Mouse (Mus musculus): ENCODE data around the gene Spon1. TPM values are rescaled to one million over a fixed set of nuclear protein-coding genes. Genes with fewer than 3 reads are reported as not detected.
A peak's percentile ranks its signal among the peaks of the same experiment; 100 is the strongest.

The Spon1 gene
- total and polyA plus RNA-seq, 3 experiments = not detected

DNA sequence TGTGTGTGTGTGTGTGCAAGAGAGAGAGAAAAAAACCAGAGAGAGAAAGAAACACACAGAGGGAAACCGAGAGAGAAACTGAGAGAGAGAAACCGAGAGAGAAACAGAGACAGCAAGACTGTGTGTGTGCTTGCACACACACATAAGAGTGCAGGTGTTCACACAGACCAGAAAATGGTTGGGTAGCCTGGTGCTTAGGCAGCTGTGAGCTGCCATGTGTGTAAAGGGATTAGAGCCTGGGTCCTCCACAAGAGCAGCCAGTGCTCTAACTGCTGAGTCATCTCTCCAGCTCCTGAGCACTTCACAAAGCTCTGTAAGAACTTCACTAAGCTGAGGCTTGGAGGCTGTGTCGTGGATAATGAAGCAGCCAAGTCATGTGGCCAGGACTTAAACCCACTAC, 80.8 kb downstream of the Spon1 start:
- peak; percentile 30 for DNase-seq (ENCODE audit: extremely low read depth)
- H3K9ac ChIP-seq (ENCODE audit: insufficient read depth, low read depth) = no peak overlapping the region

DNA sequence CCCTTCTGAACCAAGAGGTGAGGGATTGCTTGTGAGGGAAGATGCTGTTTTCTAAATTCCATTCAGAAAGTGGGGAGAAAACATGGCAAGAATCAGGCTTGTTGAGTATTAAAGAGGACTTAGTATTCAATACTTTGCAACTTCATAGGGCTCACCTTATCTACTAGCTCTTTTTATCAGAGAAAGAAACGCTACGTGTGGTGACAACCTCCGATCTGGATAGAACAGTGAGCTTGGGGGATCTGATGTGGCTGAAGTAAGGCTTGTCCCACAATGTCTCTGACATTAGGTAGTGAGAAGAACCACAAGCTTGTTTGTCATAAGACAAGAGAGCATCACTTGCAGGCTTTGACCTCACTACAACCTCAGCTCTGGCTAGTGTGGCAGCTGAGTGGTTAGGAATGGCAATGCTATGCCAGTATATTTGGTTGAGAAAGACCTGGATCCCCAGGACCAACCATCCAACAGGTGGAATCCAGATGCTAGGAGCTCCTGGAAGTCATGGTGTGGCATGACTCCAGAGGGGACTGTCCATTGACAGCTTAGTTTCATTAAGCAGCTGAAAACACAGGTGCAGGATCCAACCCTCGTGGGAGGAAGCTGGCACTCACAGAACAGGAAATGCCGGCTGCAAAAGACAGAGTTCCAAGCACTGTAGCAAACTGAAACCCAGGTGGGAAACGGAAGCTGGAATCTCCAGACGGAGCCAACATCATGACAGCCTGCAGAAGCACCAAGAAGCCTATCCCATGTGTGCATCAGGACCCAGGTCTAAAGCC, 81.4 kb downstream of the Spon1 start:
- 0 out of 2 replicates have a peak, but pooled peaks have one; percentile 14 for TF ChIP-seq TCF12 (IDR thresholded peaks at IDR 0.05; ENCODE audit: low read depth, low read length)
- no peak for TF ChIP-seq KAT2A (IDR thresholded peaks at IDR 0.05; ENCODE audit: insufficient replicate concordance, low read length)

More for the DNA sequence above, 80.8 kb downstream of the Spon1 start:
- Histone ChIP-seq H3K4me3 (replicated peaks in 1 of 3; ENCODE audit: low read depth in 2 of 3, low read length in 2 of 3, poor library complexity in 1 of 3) (no peak overlapping the region), H3K27ac (ENCODE audit: insufficient read depth, low read depth) (no peak overlapping the region), H3K36me3 (replicated peaks in 1 of 2; ENCODE audit: control insufficient read depth in 1 of 2, insufficient read depth in 1 of 2, low read length in 1 of 2) (no peaks in the 10 kb centered on the region), H3K9me3 (replicated peaks; ENCODE audit: low read length) (no peaks in the 10 kb centered on the region), H3K79me2 (replicated peaks; ENCODE audit: control insufficient read depth, extremely low read depth, insufficient read depth, poor library complexity, severe bottlenecking) (no peaks in the 10 kb centered on the region), H3K4me1 (ENCODE audit: control insufficient read depth in 1 of 2, insufficient read depth in 2 of 2) (peaks cover 6 to 34% of the 10 kb centered on the region in 2 experiments; a peak in 3 of 4 replicates), H3K4me2 (ENCODE audit: insufficient read depth, low read depth, poor library complexity, severe bottlenecking) (no peak overlapping the region), H3K27me3 (replicated peaks) (no peaks in the 10 kb centered on the region)
- TF ChIP-seq SIN3A (IDR thresholded peaks at IDR 0.05; ENCODE audit: low read length) = no peak; the same call in 1 of the 2 replicates
- peak; percentile 85 for TF ChIP-seq IRF4 (IDR thresholded peaks at IDR 0.05; ENCODE audit: low read depth, low read length)
- 0 out of 2 replicates have a peak, but pooled peaks have one; percentile 35 for TF ChIP-seq MYC (IDR thresholded peaks at IDR 0.05; ENCODE audit: low read depth, low read length)
- no peak for TF ChIP-seq PAX5 (IDR thresholded peaks at IDR 0.05; ENCODE audit: low read length)
- peak; percentile 47; the same call in 1 of the 2 replicates for TF ChIP-seq RCOR1 (conservative IDR thresholded peaks at IDR 0.05; ENCODE audit: low read depth, low read length)
- TF ChIP-seq ZNF384 (IDR thresholded peaks at IDR 0.05; ENCODE audit: low read depth, low read length) = peak; percentile 80
- no peak for TF ChIP-seq POLR2A (IDR thresholded peaks at IDR 0.05; ENCODE audit: low read depth, low read length)
- TF ChIP-seq TCF12 (IDR thresholded peaks at IDR 0.05; ENCODE audit: low read depth, low read length) = peak; percentile 92
- no peak for TF ChIP-seq RAD21 (IDR thresholded peaks at IDR 0.05; ENCODE audit: low read depth, low read length)
- TF ChIP-seq CHD1 (IDR thresholded peaks at IDR 0.05; ENCODE audit: low read depth, low read length) = no peak
- peak; percentile 46; the same call in 1 of the 2 replicates for TF ChIP-seq ETS1 (conservative IDR thresholded peaks at IDR 0.05; ENCODE audit: low read depth, low read length)
- no peak for TF ChIP-seq ZMIZ1 (IDR thresholded peaks at IDR 0.05; ENCODE audit: low read depth, low read length)
- no peak for TF ChIP-seq USF2 (conservative IDR thresholded peaks at IDR 0.05; ENCODE audit: low read depth, low read length)
- no peak for TF ChIP-seq KAT2A (IDR thresholded peaks at IDR 0.05; ENCODE audit: insufficient replicate concordance, low read length)
- TF ChIP-seq E2F4 (IDR thresholded peaks at IDR 0.05; ENCODE audit: insufficient replicate concordance, low read depth, low read length) = no peak
- no peak for TF ChIP-seq ELF1 (IDR thresholded peaks at IDR 0.05; ENCODE audit: low read depth, low read length)
- TF ChIP-seq NRF1 (IDR thresholded peaks at IDR 0.05; ENCODE audit: low read depth, low read length) = no peak
- TF ChIP-seq MEF2A (IDR thresholded peaks at IDR 0.05; ENCODE audit: borderline replicate concordance, low read depth, low read length) = 0 out of 2 replicates have a peak, but pooled peaks have one; percentile 27
- TF ChIP-seq MAZ (IDR thresholded peaks at IDR 0.05; ENCODE audit: low read depth, low read length) = no peak
- peak; percentile 87 for TF ChIP-seq MAFK (IDR thresholded peaks at IDR 0.05; ENCODE audit: insufficient replicate concordance, low read length)
- no peak for TF ChIP-seq JUND (conservative IDR thresholded peaks at IDR 0.05; ENCODE audit: low read depth, low read length)
- no peak for TF ChIP-seq MXI1 (IDR thresholded peaks at IDR 0.05; ENCODE audit: low read depth, low read length)
- TF ChIP-seq JUN (IDR thresholded peaks at IDR 0.05; ENCODE audit: insufficient read depth, low read depth, low read length) = no peak
- TF ChIP-seq USF1 (IDR thresholded peaks at IDR 0.05; ENCODE audit: low read depth, low read length) = no peak
- no peak for TF ChIP-seq HCFC1 (IDR thresholded peaks at IDR 0.05; ENCODE audit: low read depth, low read length)
- TF ChIP-seq BHLHE40 (IDR thresholded peaks at IDR 0.05; ENCODE audit: low read depth, low read length) = no peak; the same call in 1 of the 2 replicates
- TF ChIP-seq ZKSCAN1 (IDR thresholded peaks at IDR 0.05; ENCODE audit: borderline replicate concordance, low read depth, low read length) = no peak
- no peak for TF ChIP-seq TBP (conservative IDR thresholded peaks at IDR 0.05; ENCODE audit: low read depth, low read length)
- TF ChIP-seq CHD2 (IDR thresholded peaks at IDR 0.05; ENCODE audit: low read length) = no peak; the same call in 1 of the 2 replicates
- no peak for TF ChIP-seq GABPA (IDR thresholded peaks at IDR 0.05; ENCODE audit: insufficient replicate concordance, low read depth, low read length)
- peak; percentile 79 for TF ChIP-seq EP300 (IDR thresholded peaks at IDR 0.05; ENCODE audit: low read length)
- TF ChIP-seq NELFE (IDR thresholded peaks at IDR 0.05; ENCODE audit: low read depth, low read length) = no peak
- TF ChIP-seq SMC3 (IDR thresholded peaks at IDR 0.05; ENCODE audit: low read depth, low read length) = no peak
- no peak for TF ChIP-seq CTCF (conservative IDR thresholded peaks at IDR 0.05 in 1 of 2, IDR thresholded peaks at IDR 0.05 in 1 of 2; ENCODE audit: low read depth in 2 of 2, low read length in 2 of 2)
- no peak for TF ChIP-seq ZC3H11A (IDR thresholded peaks at IDR 0.05; ENCODE audit: low read depth, low read length)
- no peak for TF ChIP-seq UBTF (IDR thresholded peaks at IDR 0.05; ENCODE audit: low read depth, low read length)
- no peak for TF ChIP-seq POLR2AphosphoS2 (IDR thresholded peaks at IDR 0.05; ENCODE audit: low read depth, low read length)
- TF ChIP-seq MAX (IDR thresholded peaks at IDR 0.05; ENCODE audit: low read length) = peak; percentile 36; the same call in 1 of the 2 replicates
- in situ Hi-C loops (cut with MboI; ENCODE audit: low pct_ligation_motif_present, low pct_unique_long_range_greater_than_20kb, low sequenced_read_pairs) = no loop called here
- dilution Hi-C loops (cut with MboI; ENCODE audit: extremely low pct_ligation_motif_present, extremely low pct_unique_long_range_greater_than_20kb, low sequenced_read_pairs) = no loop called here

More for the DNA sequence above, 81.4 kb downstream of the Spon1 start:
- no peak overlapping the region for H3K9ac ChIP-seq (ENCODE audit: insufficient read depth, low read depth)
- in situ Hi-C loops (cut with MboI; ENCODE audit: low pct_ligation_motif_present, low pct_unique_long_range_greater_than_20kb, low sequenced_read_pairs) = no loop called here
- no peak overlapping the region for H3K4me3 ChIP-seq (replicated peaks in 1 of 3; ENCODE audit: low read depth in 2 of 3, low read length in 2 of 3, poor library complexity in 1 of 3)
- peaks cover 6 to 34% of the 10 kb centered on the region in 2 experiments; a peak in 3 of 4 replicates for H3K4me1 ChIP-seq (ENCODE audit: control insufficient read depth in 1 of 2, insufficient read depth in 2 of 2)
- dilution Hi-C loops (cut with MboI; ENCODE audit: extremely low pct_ligation_motif_present, extremely low pct_unique_long_range_greater_than_20kb, low sequenced_read_pairs) = no loop called here
- no peak for DNase-seq (ENCODE audit: extremely low read depth)
- no peaks in the 10 kb centered on the region for H3K9me3 ChIP-seq (replicated peaks; ENCODE audit: low read length)
- no peaks in the 10 kb centered on the region for H3K79me2 ChIP-seq (replicated peaks; ENCODE audit: control insufficient read depth, extremely low read depth, insufficient read depth, poor library complexity, severe bottlenecking)
- no peak overlapping the region for H3K27ac ChIP-seq (ENCODE audit: insufficient read depth, low read depth)
- H3K27me3 ChIP-seq (replicated peaks) = no peaks in the 10 kb centered on the region
- no peak overlapping the region for H3K4me2 ChIP-seq (ENCODE audit: insufficient read depth, low read depth, poor library complexity, severe bottlenecking)
- H3K36me3 ChIP-seq (replicated peaks in 1 of 2; ENCODE audit: control insufficient read depth in 1 of 2, insufficient read depth in 1 of 2, low read length in 1 of 2) = no peaks in the 10 kb centered on the region
